Mouse (Mus musculus) cerebellum, adult 2 months (tissue): ENCODE data around the gene Wdr20.

Source experiments
- CTCF ChIP-seq: fragments of 200-500 bp; IDR thresholded peaks from 2 replicates; pipeline ENCODE4 v1.5.1; 2011; ENCODE audit warnings: low read depth, mild to moderate bottlenecking, control low read depth, low read length, moderate library complexity, borderline replicate concordance; ENCODE audit not compliant: insufficient read depth
- POLR2A ChIP-seq: fragments of 200-500 bp; IDR thresholded peaks from 2 replicates; pipeline ENCODE4 v1.6.1; 2011; ENCODE audit warnings: low read length, control low read depth, borderline replicate concordance; ENCODE audit not compliant: insufficient read depth

- TF ChIP-seq CTCF (no peak), POLR2A (no peak)
These were observed 34.2 kb downstream of the Wdr20 start for GRCm38 (mm10) chr12:110771961-110772360.
